Mouse (Mus musculus): Measurements from ENCODE around the gene Abca8a. TPM values are rescaled to one million over a fixed set of nuclear protein-coding genes. Genes with fewer than 3 reads are reported as not detected.

Gene Abca8a
- not detected for polyA plus RNA-seq (2017; shearing (Covaris generic))

GRCm38 (mm10) chr11:110095858-110096257, at the start of gene Abca8a:
TSS of gene Abca8a (minus strand) at chr11:110095978.

GRCm38 (mm10) chr11:109995624-109996023, 100.2 kb downstream of the Abca8a start, which contains the start of gene Abca8b:
TSS of gene Abca8b (minus strand) at chr11:109995845.

Other genes starting within 250 kb of the Abca8a start
- not detected for gene Abca8b, start 100.1 kb downstream of the Abca8a start, polyA plus RNA-seq (2017; shearing (Covaris generic))
- not detected for gene Abca9, start 72.2 kb upstream of the Abca8a start, polyA plus RNA-seq (2017; shearing (Covaris generic))
- not detected for gene Abca6, start 155.8 kb upstream of the Abca8a start, polyA plus RNA-seq (2017; shearing (Covaris generic))
- 1.2 TPM for gene Abca5, start 241.7 kb upstream of the Abca8a start, polyA plus RNA-seq (2017; shearing (Covaris generic))